Mouse (Mus musculus): ENCODE measurements around the gene Tsc22d3. TPM values are rescaled to one million over a fixed set of nuclear protein-coding genes. Genes with fewer than 3 reads are reported as not detected.

Tsc22d3 gene
- polyA plus RNA-seq, 1 experiment: 87.0 TPM

DNA sequence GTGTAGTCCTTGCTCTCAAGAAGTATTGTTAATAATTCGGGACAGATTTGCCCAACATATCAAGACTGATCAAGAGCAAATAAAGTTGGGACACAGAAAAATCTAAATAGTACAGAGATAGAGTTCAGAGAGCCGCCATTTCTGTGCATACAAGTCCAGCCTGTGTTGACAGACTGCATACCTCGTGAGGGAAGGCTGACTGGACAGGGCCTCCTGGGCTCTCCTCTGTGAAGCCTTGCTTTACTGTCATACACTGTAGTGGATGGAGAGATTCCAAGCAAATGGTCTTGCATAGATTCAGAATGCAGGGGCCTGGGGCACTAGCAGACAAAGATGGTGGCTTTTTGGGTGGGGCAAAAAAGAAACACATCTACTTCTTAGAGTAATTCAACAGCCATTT, 1.4 kb upstream of the Tsc22d3 start:
- Histone ChIP-seq H3K27me3 (ENCODE audit: control insufficient read depth, insufficient read depth, insufficient read length) (no peaks in the 10 kb centered on the region), H3K36me3 (ENCODE audit: control insufficient read depth, insufficient read depth) (no peaks in the 10 kb centered on the region), H3K4me2 (ENCODE audit: low read depth) (no peak overlapping the region), H3K79me2 (ENCODE audit: control insufficient read depth, insufficient read depth) (no peaks in the 10 kb centered on the region), H3K4me3 (no peak overlapping the region), H3ac (ENCODE audit: control insufficient read depth, insufficient read length) (no peak overlapping the region)
- TF ChIP-seq TCF3 (IDR thresholded peaks at IDR 0.05; ENCODE audit: insufficient read length, low read depth) (no peak), CEBPB (IDR thresholded peaks at IDR 0.05; ENCODE audit: insufficient read depth, poor library complexity, severe bottlenecking) (no peak), SRF (IDR thresholded peaks at IDR 0.05; ENCODE audit: control insufficient read depth, insufficient read length, low read depth) (no peak)

DNA sequence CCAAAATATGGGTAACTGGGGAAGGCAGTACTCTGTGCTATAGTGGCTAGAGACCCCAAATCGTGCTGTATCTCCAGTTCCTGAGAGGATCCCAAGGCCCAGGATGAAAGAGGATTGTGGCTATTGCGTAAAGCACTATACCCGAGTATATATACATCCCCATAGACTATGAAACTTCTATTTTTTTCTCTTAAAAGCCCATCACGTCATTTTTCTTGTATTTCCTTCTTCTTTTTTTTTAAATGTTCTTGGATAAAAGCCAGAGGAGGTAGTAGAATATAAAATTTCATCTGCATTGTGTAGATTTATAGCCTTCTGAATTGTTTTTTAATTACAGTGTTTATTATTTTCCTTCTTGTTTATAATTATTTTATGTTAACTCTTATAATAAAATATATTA, 852 bp upstream of the Tsc22d3 start:
- Histone ChIP-seq H3K4me2 (ENCODE audit: low read depth) (no peak overlapping the region), H3K27me3 (ENCODE audit: control insufficient read depth, insufficient read depth, insufficient read length) (no peaks in the 10 kb centered on the region)
- TF ChIP-seq USF1 (IDR thresholded peaks at IDR 0.05; ENCODE audit: low read depth) (no peak), MYOD1 (IDR thresholded peaks at IDR 0.05; ENCODE audit: control insufficient read depth in 1 of 3, insufficient read length in 2 of 3, low read depth in 2 of 3) (no peak), MYOG (IDR thresholded peaks at IDR 0.05; ENCODE audit: control insufficient read depth in 1 of 3, insufficient read depth in 1 of 3, insufficient read length in 2 of 3, low read depth in 2 of 3) (no peak), POLR2AphosphoS2 (IDR thresholded peaks at IDR 0.05; ENCODE audit: insufficient read length, low read depth) (no peak), MAX (IDR thresholded peaks at IDR 0.05; ENCODE audit: low read depth) (no peak)

DNA sequence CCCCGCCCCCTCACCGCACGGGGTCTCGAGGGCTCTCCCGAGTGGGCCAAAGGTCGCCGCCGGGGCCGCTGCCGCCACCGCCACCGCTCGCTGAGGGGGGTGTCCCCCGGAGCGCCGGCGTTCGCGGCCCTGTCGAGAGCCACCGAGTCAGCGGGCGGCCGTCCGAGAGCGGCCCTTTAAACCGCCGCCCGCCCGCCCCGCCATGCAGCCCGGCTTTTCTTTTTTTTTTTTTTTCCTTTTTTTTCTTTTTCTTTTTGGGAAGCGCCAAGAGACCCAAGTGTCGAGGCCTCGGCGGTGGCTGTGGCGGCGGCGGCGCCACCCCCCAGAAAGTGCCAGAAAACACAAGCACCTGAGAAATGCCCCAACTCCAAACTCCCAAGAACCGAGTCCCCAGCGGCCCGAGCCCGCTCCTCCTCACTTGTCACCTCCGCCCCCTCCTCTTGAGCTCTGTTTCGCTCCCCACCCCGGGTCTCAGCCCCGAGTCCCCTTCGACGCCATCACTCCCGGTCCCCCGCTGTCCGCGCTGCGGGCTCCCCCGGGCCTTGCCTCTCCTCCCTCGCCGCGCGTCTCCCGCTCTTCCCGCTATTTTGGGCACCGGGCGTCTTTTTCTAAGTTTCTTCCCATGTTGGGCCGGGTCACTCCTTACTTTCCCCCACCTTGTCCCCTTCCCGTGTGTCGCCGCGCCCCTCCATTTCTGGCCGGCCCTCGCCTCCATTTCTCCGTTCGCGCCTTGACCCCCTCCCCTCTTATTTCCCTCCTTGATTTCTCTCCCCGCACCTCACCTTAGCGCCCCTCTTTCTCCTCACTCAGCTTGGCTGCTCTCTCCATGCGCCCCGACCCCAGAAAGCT, 674 bp downstream of the Tsc22d3 start:
- H3K4me3 ChIP-seq: peak overlapping the region; percentile 17

More for the DNA sequence above, 852 bp upstream of the Tsc22d3 start:
- H3K4me3 ChIP-seq: no peak overlapping the region
- no peaks in the 10 kb centered on the region for H3K79me2 ChIP-seq (ENCODE audit: control insufficient read depth, insufficient read depth)
- H3K36me3 ChIP-seq (ENCODE audit: control insufficient read depth, insufficient read depth): no peaks in the 10 kb centered on the region
- H3ac ChIP-seq (ENCODE audit: control insufficient read depth, insufficient read length): no peak overlapping the region

DNA sequence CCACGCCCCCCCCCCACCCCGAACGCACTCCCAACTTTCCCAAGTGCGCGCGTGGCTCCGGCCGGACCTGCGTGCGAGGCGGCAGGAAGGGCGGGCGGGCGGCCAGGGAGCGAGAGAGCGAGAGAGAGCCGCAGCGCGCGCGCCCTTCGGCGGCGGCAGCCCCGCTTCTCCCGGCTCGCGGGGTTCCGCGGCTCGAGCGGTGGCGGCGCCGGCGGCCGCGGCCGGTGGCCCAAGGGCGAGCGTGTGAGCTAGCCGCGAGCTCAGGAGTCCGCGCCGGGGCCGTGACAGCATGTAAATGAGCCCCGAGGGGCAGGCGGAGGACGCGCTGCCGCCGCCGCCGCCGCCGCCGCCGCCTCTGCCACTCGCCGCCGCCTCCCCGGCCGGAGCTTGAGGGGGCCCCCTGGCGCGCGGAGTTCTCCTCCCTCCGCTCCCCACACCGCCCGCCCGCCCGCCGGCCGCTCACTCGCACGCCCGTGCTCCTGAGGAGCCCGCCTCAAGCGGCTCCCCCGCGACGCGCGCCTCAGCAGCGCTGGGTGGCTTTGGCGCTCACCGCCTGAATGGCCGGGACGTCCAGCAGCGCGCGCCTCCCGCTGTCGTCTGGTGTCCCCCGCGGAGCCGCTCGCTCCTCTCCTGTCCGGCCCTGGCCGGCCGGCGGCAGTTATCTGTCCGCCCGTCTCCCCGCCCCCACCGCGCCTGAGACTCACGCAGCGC, 1.5 kb downstream of the Tsc22d3 start:
- H3K79me2 ChIP-seq (ENCODE audit: control insufficient read depth, insufficient read depth): no peaks in the 10 kb centered on the region
- H3K4me3 ChIP-seq: peak overlapping the region; percentile 17
- no peaks in the 10 kb centered on the region for H3K27me3 ChIP-seq (ENCODE audit: control insufficient read depth, insufficient read depth, insufficient read length)
- TF ChIP-seq POLR2A (IDR thresholded peaks at IDR 0.05; ENCODE audit: insufficient read length, low read depth) (peak; percentile 38), E2F4 (IDR thresholded peaks at IDR 0.05; ENCODE audit: insufficient read depth) (no peak)
- H3K4me2 ChIP-seq (ENCODE audit: low read depth): no peak overlapping the region
- peak overlapping the region; percentile 73 for H3ac ChIP-seq (ENCODE audit: control insufficient read depth, insufficient read length)
- H3K36me3 ChIP-seq (ENCODE audit: control insufficient read depth, insufficient read depth): no peaks in the 10 kb centered on the region

More for the DNA sequence above, 674 bp downstream of the Tsc22d3 start:
- Histone ChIP-seq H3K36me3 (ENCODE audit: control insufficient read depth, insufficient read depth) (no peaks in the 10 kb centered on the region), H3K4me2 (ENCODE audit: low read depth) (peak overlapping the region; percentile 71), H3K79me2 (ENCODE audit: control insufficient read depth, insufficient read depth) (no peaks in the 10 kb centered on the region), H3ac (ENCODE audit: control insufficient read depth, insufficient read length) (peak overlapping the region; percentile 73), H3K27me3 (ENCODE audit: control insufficient read depth, insufficient read depth, insufficient read length) (no peaks in the 10 kb centered on the region)
- no peak for TF ChIP-seq MAX (IDR thresholded peaks at IDR 0.05; ENCODE audit: low read depth)

DNA sequence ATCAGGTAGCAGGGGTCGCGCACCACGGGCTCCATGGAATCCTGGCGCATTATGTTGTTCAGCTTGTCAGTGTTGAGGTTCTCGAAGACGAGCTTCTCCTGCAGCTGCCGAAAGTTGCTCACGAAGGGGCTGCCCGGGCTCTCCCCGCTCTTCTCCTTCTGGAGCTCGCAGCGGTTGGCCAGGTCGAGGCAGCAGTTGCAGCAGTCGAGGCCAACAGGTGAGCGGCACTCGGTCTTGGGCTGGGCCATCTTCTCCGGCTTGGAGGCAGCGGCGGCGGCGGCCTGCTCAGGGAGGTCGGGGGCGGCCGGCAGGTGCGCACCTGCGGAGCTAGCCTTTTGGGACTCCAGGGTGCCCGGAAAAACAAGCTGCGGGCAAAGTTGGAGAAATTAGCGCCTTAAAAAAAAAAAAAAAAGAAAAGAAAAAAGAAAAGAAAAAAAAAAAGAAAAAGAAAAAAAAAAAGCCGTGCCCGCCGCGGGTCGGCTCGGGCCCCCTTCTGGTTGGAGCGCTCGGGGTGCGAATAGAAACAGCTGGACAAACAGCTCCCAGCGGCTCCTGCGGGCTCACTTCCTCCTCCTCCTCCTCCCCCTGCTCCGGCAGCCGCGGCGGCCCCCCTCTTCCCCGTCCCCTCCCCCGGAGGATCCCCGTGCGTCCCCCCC, 2.1 kb downstream of the Tsc22d3 start:
- Histone ChIP-seq H3K4me3 (no peak overlapping the region), H3K27me3 (ENCODE audit: control insufficient read depth, insufficient read depth, insufficient read length) (no peaks in the 10 kb centered on the region)

More for the DNA sequence above, 2.1 kb downstream of the Tsc22d3 start:
- H3ac ChIP-seq (ENCODE audit: control insufficient read depth, insufficient read length): peak overlapping the region; percentile 73
- peak overlapping the region; percentile 39 for H3K4me2 ChIP-seq (ENCODE audit: low read depth)
- no peak for TF ChIP-seq USF1 (IDR thresholded peaks at IDR 0.05; ENCODE audit: low read depth)
- TF ChIP-seq E2F4 (IDR thresholded peaks at IDR 0.05; ENCODE audit: insufficient read depth): no peak
- TF ChIP-seq CEBPB (IDR thresholded peaks at IDR 0.05; ENCODE audit: insufficient read depth, poor library complexity, severe bottlenecking): no peak
- TF ChIP-seq MYOD1 (IDR thresholded peaks at IDR 0.05; ENCODE audit: control insufficient read depth in 1 of 3, insufficient read length in 2 of 3, low read depth in 2 of 3): no peak
- TF ChIP-seq POLR2A (IDR thresholded peaks at IDR 0.05; ENCODE audit: insufficient read length, low read depth): no peak
- no peak for TF ChIP-seq SRF (IDR thresholded peaks at IDR 0.05; ENCODE audit: control insufficient read depth, insufficient read length, low read depth)
- no peak for TF ChIP-seq POLR2AphosphoS2 (IDR thresholded peaks at IDR 0.05; ENCODE audit: insufficient read length, low read depth)
- TF ChIP-seq MYOG (IDR thresholded peaks at IDR 0.05; ENCODE audit: control insufficient read depth in 1 of 3, insufficient read depth in 1 of 3, insufficient read length in 2 of 3, low read depth in 2 of 3): no peak
- TF ChIP-seq MAX (IDR thresholded peaks at IDR 0.05; ENCODE audit: low read depth): no peak
- TF ChIP-seq REST (IDR thresholded peaks at IDR 0.05; ENCODE audit: insufficient read depth, insufficient read length): no peak
- TF ChIP-seq TCF3 (IDR thresholded peaks at IDR 0.05; ENCODE audit: insufficient read length, low read depth): no peak
- TF ChIP-seq TCF12 (IDR thresholded peaks at IDR 0.05; ENCODE audit: insufficient read depth, poor library complexity, severe bottlenecking): no peak
- H3K79me2 ChIP-seq (ENCODE audit: control insufficient read depth, insufficient read depth): no peaks in the 10 kb centered on the region
- no peaks in the 10 kb centered on the region for H3K36me3 ChIP-seq (ENCODE audit: control insufficient read depth, insufficient read depth)
